Mouse (Mus musculus) neutrophil, adult 59 days (primary cell): ENCODE data around the gene Calcr. TPM values are rescaled to one million over a fixed set of nuclear protein-coding genes. Genes with fewer than 3 reads are reported as not detected.

Experiments used
- total RNA-seq, 2 experiments: library from RNA; stranded (reverse); gene quantifications; 1 replicate in 1 of 2; 2 replicates in 1 of 2; pipeline ENCODE4 v1.2.4; 2023

Calcr gene
- total RNA-seq = not detected

DNA sequence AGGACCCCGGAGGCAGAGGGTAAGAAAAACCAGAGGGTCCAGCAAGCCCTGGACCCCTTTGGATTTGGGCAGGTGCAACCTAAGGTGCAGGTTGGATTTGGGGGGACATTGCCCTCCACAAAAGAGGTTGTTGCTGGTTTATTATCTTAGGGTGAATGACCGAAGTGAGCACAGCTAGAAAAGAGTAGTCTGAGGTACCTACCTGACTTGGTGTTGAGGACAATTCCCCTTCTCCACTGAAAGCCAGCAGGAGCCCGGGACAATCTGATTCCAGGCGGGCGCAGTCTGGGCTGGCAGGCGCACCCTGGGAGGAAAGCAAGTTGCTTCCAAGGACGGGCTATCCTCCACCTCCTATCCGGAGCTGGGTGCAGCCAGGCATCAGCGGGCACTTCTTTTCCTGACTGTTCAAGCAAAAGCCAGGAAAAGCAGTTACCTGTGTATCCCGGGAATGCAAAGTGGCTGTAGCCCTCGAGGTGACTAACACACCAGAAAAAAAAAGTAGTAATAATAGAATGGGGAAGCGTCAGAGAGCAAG is at the start of gene Calcr:
TSS of gene Calcr (minus strand) at position 485 of the 535 bp plus-strand sequence.

Other genes with a start within 250 kb of the Calcr start
- gene Tfpi2, start 224.2 kb upstream of the Calcr start, total RNA-seq = under 1 TPM in 1 of 2 experiments, not detected in 1; 0.49 TPM
- gene Gngt1, start 229.1 kb upstream of the Calcr start, total RNA-seq = not detected
- 1 to 10 TPM in 1 of 2 experiments, under 1 TPM in 1; 0.57 to 1.5 TPM for gene Gng11, start 239.2 kb upstream of the Calcr start, total RNA-seq